Mouse (Mus musculus) liver, adult 2 months (tissue): ENCODE data around the gene Fgfr2.

Experiments
- CTCF ChIP-seq: fragments of 200-500 bp; IDR thresholded peaks from 2 replicates; pipeline ENCODE4 v1.5.1; 2011; ENCODE audit warnings: low read depth, low read length, control low read depth
- POLR2A ChIP-seq: fragments of 200-500 bp; IDR thresholded peaks from 2 replicates; pipeline ENCODE4 v1.6.1; 2011; ENCODE audit warnings: low read length, control low read depth; ENCODE audit not compliant: insufficient read depth; ENCODE audit errors: extremely low read depth

GRCm38 (mm10) chr7:133056924-133057323 is 66.2 kb downstream of the Fgfr2 start:
- no peak for TF ChIP-seq POLR2A
- TF ChIP-seq CTCF: no peak
